Mouse (Mus musculus) layer of hippocampus, adult 9-10 months (tissue): ENCODE results near the gene Olfr11.

ENCODE experiments used
- DNase-seq: peaks from one replicate; pipeline ENCODE4 v3.0.0; 2022; ENCODE audit warnings: low spot score

Olfr11 gene

DNA sequence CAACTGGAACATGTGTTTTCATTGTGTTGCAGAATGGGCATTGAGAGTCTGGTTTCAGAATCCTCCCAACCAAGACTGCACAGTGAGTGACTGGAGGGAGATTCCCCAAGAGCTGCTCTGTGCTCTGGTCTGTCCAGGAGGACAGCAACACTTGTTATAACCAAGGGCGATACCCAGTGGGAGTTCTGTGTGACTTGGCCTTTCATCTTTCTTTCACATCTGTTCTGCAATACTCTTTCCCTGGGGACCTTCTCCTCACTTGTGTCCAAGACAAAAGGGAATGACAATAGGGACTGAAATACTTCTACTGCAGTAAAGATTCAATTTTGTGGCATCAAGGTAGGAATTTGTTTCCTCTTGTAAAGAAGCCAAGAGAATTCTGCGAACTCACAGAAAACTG is at the start of gene Olfr11:
Olfr11 (minus strand) TSS at position 101 of the 400 bp plus-strand sequence.
- no peak for DNase-seq

DNA sequence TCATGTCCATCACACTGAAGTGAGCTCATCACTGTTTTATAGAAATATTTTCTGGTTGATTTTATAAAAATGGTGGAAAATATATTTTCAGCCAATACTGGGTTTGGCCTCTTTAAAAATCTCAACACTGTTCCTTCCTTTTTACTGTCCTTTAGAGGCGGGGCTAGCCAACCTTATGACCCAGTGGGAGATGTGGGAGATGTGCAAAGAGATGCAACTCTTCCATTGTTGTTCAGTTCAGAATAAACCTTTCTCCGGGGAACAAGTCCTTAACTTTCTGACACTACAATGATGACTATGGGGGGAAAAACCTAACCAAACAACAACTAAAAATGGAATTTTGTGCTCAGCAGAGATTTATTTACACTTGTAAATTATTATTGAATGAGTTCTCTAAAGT is 35.0 kb upstream of the Olfr11 start, which contains the start of gene Olfr1360:
Olfr1360 (minus strand) TSS at position 101 of the 400 bp plus-strand sequence.
- no peak for DNase-seq

GRCm38 (mm10) chr13:21663286-21663685 is 21.0 kb upstream of the Olfr11 start, which contains the start of gene Olfr1361:
Gene Olfr1361 (minus strand): TSS chr13:21663386.
- DNase-seq: no peak

DNA sequence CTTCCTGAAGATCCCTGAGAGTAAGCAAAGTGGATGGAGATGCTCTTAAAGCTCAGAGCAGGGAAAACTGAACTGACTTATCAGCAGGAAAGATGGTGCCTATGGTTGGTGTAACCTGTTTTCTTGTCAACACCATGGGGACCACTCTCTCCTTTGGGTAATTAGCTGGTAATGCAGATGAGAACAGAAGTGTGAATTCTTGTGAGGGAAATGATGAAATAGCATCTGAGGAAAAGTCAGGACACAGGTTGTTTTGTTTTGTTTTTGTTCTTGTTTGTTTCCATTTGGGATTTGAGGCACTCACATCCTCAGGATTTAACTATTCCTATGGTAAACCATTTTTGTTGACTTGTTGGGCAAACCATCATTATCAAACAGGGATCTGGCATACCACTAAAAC is 28.4 kb downstream of the Olfr11 start, which contains the start of gene Olfr1362:
Olfr1362 (minus strand) TSS at position 101 of the 400 bp plus-strand sequence.
- DNase-seq: no peak

- no peak for DNase-seq
These were observed 50.7 kb downstream of the Olfr11 start for GRCm38 (mm10) chr13:21591618-21592017.
